ENCODE assay signal across 16 mouse cellular contexts in genomic region chrX:144234457-144234856, GRCm38 (mm10).
DNase-seq lines count a peak whose midpoint lies in the region; TF ChIP-seq lines count a peak whose summit lies in the region.
"Had no signal": no experiment of that assay in that cellular context is flagged by ENCODE, and none has a peak within 500 bp of the region (broad histone marks: within the 10 kb centered on the region; RNA-seq: fewer than 3 reads in every experiment).

No protein-coding gene starts in this region.

- DNase-seq in frontal cortex, postnatal 36 days (ENCODE audit: low spot score in 2 of 2): peak; percentile 1 to 6
- DNase-seq in frontal cortex, postnatal 14 days (ENCODE audit: low spot score in 2 of 2): no peak
- DNase-seq in left cerebral cortex, postnatal 14 days (ENCODE audit: low spot score in 2 of 2): peak; percentile 4 to 5
- no peak for DNase-seq in left cerebral cortex, postnatal 4 days
- DNase-seq in 3T3-L1 (ENCODE audit: low read depth, low spot score): peak; percentile 51
- no peak for DNase-seq in B cell, adult 2 months
- DNase-seq in spleen, postnatal 14 days (ENCODE audit: low spot score in 2 of 2): no peak
- DNase-seq: adrenal gland, postnatal 25 days; cerebellum, adult 11 months; kidney, postnatal 14 days had no signal

- TF ChIP-seq CTCF in bone marrow macrophage, adult 2 months (IDR thresholded peaks at IDR 0.05; ENCODE audit: low read depth, low read length): no peak

- intact Hi-C loops in left cerebral cortex, postnatal 14 days (cut with DNase I): no loop called here
- intact Hi-C loops in left cerebral cortex, postnatal 4 days (cut with DNase I): no loop called here

- H3K27ac ChIP-seq in bone marrow macrophage, adult 2 months (ENCODE audit: insufficient read depth, low read depth, low read length): peak overlapping the region; percentile 84
- H3K27ac ChIP-seq: hindbrain, postnatal 0 days; liver, embryonic 15.5 days; midbrain, embryonic 13.5 days; stomach, embryonic 15.5 days had no signal

- H3K4me1 ChIP-seq in bone marrow macrophage, adult 2 months (ENCODE audit: control insufficient read depth, insufficient read depth, low read length): peaks cover 34% of the 10 kb centered on the region
- H3K4me1 ChIP-seq: liver, embryonic 15.5 days; midbrain, embryonic 13.5 days; stomach, embryonic 15.5 days had no signal

- H3K4me3 ChIP-seq in bone marrow macrophage, adult 2 months (ENCODE audit: insufficient read depth, low read length): no peak overlapping the region
- H3K4me3 ChIP-seq: erythroblast, embryonic 14.5 days; liver, embryonic 15.5 days; midbrain, embryonic 13.5 days; stomach, embryonic 15.5 days had no signal

- no peak for TF ChIP-seq POLR2A in bone marrow macrophage, adult 2 months (IDR thresholded peaks at IDR 0.05; ENCODE audit: borderline replicate concordance, low read depth, low read length)

Comparison
In these comparisons a context has a peak if more than half of its experiments do, and no peak if none do; other contexts are left out.
1. DNase-seq: peak in frontal cortex, postnatal 36 days (2 of 2), left cerebral cortex, postnatal 14 days (2 of 2) and 3T3-L1 (single experiment); none in frontal cortex, postnatal 14 days (0 of 2), left cerebral cortex, postnatal 4 days (single experiment), B cell, adult 2 months (0 of 2) and spleen, postnatal 14 days (0 of 2).